ENCODE assay signal across 9 mouse cellular contexts in the genomic region with DNA sequence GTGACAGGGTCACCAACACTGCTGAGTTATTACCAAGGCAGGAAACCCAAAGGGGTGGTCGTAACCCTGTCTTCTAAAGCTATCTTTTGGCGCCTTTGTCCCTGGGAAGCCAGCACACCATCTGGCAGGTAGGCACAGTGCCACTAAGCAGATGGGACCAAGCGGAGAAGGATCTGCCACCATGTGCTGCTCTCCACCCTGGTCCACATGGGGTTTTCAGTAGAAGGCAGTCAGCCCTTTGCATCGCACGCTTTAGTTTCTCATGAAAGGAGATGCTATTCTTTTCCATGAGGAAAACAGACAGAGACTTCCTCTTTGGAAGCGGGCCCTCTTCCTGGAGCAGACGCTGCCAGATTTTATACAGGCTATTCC.
DNase-seq lines count a peak whose midpoint lies in the region; ATAC-seq and TF ChIP-seq lines count a peak whose summit lies in the region.
"Had no signal": no experiment of that assay in that cellular context is flagged by ENCODE, and none has a peak within 500 bp of the region (broad histone marks: within the 10 kb centered on the region; RNA-seq: fewer than 3 reads in every experiment).

No protein-coding gene starts in this region.

- no peaks in the 10 kb centered on the region for H3K27me3 ChIP-seq in kidney, adult 2 months (replicated peaks; ENCODE audit: control insufficient read depth, insufficient read depth, low read length)
- H3K27me3 ChIP-seq in hindbrain, embryonic 15.5 days, result no peaks in the 10 kb centered on the region
- no peaks in the 10 kb centered on the region for H3K27me3 ChIP-seq in midbrain, embryonic 16.5 days (ENCODE audit: control insufficient read depth, insufficient read depth, low read depth, low read length)
- no peaks in the 10 kb centered on the region for H3K27me3 ChIP-seq in liver, embryonic 11.5 days (replicated peaks; ENCODE audit: control insufficient read depth, insufficient read depth, low read length)
- H3K27me3 ChIP-seq: megakaryocyte, embryonic 14.5 days had no signal

- TF ChIP-seq POLR2A in kidney, adult 2 months (IDR thresholded peaks at IDR 0.05; ENCODE audit: low read depth, low read length), result no peak

- H3K4me3 ChIP-seq in kidney, adult 2 months (ENCODE audit: insufficient read depth, low read depth, low read length), result no peak overlapping the region
- no peak overlapping the region for H3K4me3 ChIP-seq in hindbrain, embryonic 15.5 days
- no peak overlapping the region for H3K4me3 ChIP-seq in midbrain, embryonic 16.5 days (ENCODE audit: low read depth, low read length)
- H3K4me3 ChIP-seq in liver, embryonic 11.5 days (ENCODE audit: low read depth, low read length), result no peak overlapping the region
- H3K4me3 ChIP-seq: megakaryocyte, embryonic 14.5 days had no signal

- 68% methylated on average over 7 of the region's 7 CpGs for WGBS in kidney, adult 2 months
- WGBS in hindbrain, embryonic 15.5 days, result 53% methylated on average over 7 of the region's 7 CpGs
- 72% methylated on average over 7 of the region's 7 CpGs for WGBS in midbrain, embryonic 16.5 days
- WGBS in liver, embryonic 11.5 days, result 81% methylated on average over 7 of the region's 7 CpGs

- no peaks in the 10 kb centered on the region for H3K4me1 ChIP-seq in kidney, adult 2 months (ENCODE audit: control insufficient read depth, insufficient read depth, low read length)
- 0 out of 2 replicates have a peak, but pooled peaks cover under 1% of the 10 kb centered on the region for H3K4me1 ChIP-seq in hindbrain, embryonic 15.5 days (replicated peaks)
- peaks cover 1% of the 10 kb centered on the region for H3K4me1 ChIP-seq in midbrain, embryonic 16.5 days (ENCODE audit: control insufficient read depth, insufficient read depth, low read length)
- H3K4me1 ChIP-seq in liver, embryonic 11.5 days (replicated peaks; ENCODE audit: control insufficient read depth, insufficient read depth, low read length), result no peaks in the 10 kb centered on the region
- H3K4me1 ChIP-seq: megakaryocyte, embryonic 14.5 days had no signal

- TF ChIP-seq CTCF in kidney, adult 2 months (conservative IDR thresholded peaks at IDR 0.05; ENCODE audit: insufficient read depth, insufficient read length, low read depth, low read length), result no peak

- no peak overlapping the region for H3K4me2 ChIP-seq in hindbrain, embryonic 15.5 days
- H3K4me2 ChIP-seq in midbrain, embryonic 16.5 days (ENCODE audit: low read length), result no peak overlapping the region
- H3K4me2 ChIP-seq in liver, embryonic 11.5 days, result no peak overlapping the region

- H3K9ac ChIP-seq in hindbrain, embryonic 15.5 days, result no peak overlapping the region
- no peak overlapping the region for H3K9ac ChIP-seq in midbrain, embryonic 16.5 days (ENCODE audit: low read depth, low read length)
- no peak overlapping the region for H3K9ac ChIP-seq in liver, embryonic 11.5 days (ENCODE audit: low read depth, low read length)

- H3K9me3 ChIP-seq in hindbrain, embryonic 15.5 days, result no peaks in the 10 kb centered on the region
- no peaks in the 10 kb centered on the region for H3K9me3 ChIP-seq in midbrain, embryonic 16.5 days (replicated peaks; ENCODE audit: control insufficient read depth, low read length, poor library complexity, severe bottlenecking)
- no peaks in the 10 kb centered on the region for H3K9me3 ChIP-seq in liver, embryonic 11.5 days (ENCODE audit: control insufficient read depth, low read length)

- no peak overlapping the region for H3K27ac ChIP-seq in kidney, adult 2 months (ENCODE audit: insufficient read depth, low read depth, low read length)
- 0 out of 2 replicates have a peak overlapping the region, but pooled peaks have one; percentile 5 for H3K27ac ChIP-seq in hindbrain, embryonic 15.5 days (replicated peaks)
- no peak overlapping the region for H3K27ac ChIP-seq in midbrain, embryonic 16.5 days (ENCODE audit: low read length)
- no peak overlapping the region for H3K27ac ChIP-seq in liver, embryonic 11.5 days (ENCODE audit: low read depth, low read length)

- DNase-seq in kidney, adult 2 months, result peak; percentile 44
- no peak for DNase-seq in kidney, adult 11 months
- peak; percentile 95 for DNase-seq in cerebellum, adult 9-11 months
- DNase-seq in ovary, postnatal 10 days (ENCODE audit: low spot score), result no peak
- no peak for DNase-seq in yolk sac, embryonic 10.5 days (ENCODE audit: low spot score)
- DNase-seq in liver, embryonic 11.5 days (ENCODE audit: low spot score), result no peak

- peak; percentile 73 for ATAC-seq in hindbrain, embryonic 15.5 days (ENCODE audit: low FRiP score, low read depth)
- peak; percentile 72 for ATAC-seq in midbrain, embryonic 16.5 days
- ATAC-seq in liver, embryonic 11.5 days (replicated peaks; ENCODE audit: low FRiP score), result no peak

- H3K36me3 ChIP-seq in kidney, adult 2 months (ENCODE audit: control insufficient read depth, insufficient read depth, low read length), result no peaks in the 10 kb centered on the region
- H3K36me3 ChIP-seq in hindbrain, embryonic 15.5 days, result no peaks in the 10 kb centered on the region
- H3K36me3 ChIP-seq in midbrain, embryonic 16.5 days (ENCODE audit: control insufficient read depth, insufficient read depth, low read length), result no peaks in the 10 kb centered on the region
- no peaks in the 10 kb centered on the region for H3K36me3 ChIP-seq in liver, embryonic 11.5 days (ENCODE audit: control insufficient read depth, insufficient read depth, low read length)

Comparison
In these comparisons a context has a peak if more than half of its experiments do, and no peak if none do; other contexts are left out.
1. DNase-seq: peak in kidney, adult 2 months (single experiment) and cerebellum, adult 9-11 months (single experiment); none in kidney, adult 11 months (single experiment), ovary, postnatal 10 days (single experiment), yolk sac, embryonic 10.5 days (single experiment) and liver, embryonic 11.5 days (single experiment).